Mouse (Mus musculus) frontal cortex, postnatal 36 days (tissue): ENCODE results near the gene Pdk3.

ENCODE experiments used
- DNase-seq, 2 experiments: peaks; one replicate each; pipeline ENCODE4 v3.0.0; 2022; ENCODE audit warnings: low spot score in 2 of 2

Gene Pdk3

DNA sequence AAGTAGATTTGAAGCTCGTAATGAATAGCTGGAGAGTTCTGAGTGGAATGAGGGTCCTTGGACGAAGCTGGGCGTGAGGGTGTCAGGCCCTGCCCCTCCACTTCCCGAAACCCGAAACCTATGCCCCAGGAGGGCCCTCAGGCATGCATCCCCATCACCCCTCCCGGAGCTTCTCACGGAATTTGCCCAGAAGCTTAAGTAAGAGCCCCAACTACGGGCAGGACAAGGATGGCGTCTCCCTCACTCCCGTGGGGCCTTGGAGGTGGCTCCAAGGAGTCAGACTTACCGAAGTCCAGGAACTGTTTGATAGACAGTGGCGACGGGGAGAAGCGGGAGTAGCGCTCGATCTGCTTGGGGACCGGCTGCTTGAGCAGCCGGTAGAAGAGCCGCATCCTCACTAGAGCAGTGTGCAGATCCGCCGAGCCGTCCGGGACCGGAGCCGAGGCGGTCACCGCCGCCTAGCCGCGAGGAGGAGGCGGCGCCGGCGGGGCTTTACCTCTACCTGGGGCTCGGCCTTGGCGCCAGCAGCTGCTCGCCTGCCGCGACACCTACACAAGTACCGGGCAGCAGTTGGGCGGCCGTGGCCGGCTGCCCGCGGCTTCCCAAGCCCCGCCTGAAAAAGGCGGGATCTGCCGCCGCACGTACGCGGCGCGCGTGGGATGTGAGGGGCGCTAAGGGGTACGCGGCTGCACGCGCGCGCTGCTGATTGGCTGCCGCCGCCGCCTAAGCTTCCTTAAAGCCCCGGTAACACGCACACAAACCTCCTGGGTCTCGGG lies at the start of gene Pdk3:
Pdk3 (minus strand) TSS at position 641 of the 776 bp plus-strand sequence.
- DNase-seq = peak; percentile 74 to 81

DNA sequence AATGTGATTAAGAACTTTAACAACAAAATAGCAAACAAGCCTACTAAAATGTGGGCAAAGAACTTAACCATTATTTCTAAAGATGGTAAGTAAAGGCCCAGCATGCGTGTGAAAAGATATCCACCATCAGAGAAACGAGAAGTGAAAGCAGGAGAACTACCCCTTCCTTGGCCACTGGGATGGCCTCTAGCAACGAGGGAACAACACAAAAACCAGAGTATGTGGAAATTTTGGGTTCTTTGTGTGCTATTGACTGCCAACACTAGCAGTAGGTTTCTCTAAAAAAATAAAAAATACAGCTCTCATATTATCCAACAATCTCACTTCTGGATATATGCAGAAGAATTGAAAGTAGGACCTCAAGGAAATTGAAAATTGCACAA lies 45.6 kb upstream of the Pdk3 start:
- DNase-seq = no peak

DNA sequence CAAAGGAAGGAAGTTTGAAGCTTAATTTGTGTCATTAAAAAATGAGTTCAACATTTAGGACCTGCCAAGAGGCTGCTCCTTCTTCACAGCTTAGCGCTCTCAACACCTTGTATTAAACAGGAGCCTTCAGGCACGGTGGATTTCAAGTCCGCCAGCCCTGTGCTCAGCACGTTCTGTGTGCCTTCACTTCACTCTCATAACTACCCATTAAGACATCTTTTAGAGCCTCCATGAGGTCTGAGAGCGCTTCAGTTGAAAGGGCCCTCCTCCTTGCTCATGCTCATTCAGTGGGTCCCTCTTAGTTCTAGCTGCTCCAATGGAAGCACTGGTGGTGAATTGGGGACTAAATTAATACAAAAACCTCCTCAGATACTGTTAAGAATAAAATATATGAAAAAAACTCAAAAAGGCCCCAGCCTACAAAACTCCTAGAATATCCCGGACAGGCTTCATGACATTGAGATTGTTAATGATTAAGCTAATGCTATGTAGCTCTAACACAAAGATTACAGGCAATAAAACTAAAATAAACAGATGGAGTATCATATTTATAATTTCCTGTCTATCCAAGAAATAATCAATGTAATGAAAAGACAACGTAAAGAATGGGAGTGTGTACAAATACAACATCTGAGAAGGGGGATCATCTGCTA lies 45.1 kb upstream of the Pdk3 start:
- DNase-seq = no peak

DNA sequence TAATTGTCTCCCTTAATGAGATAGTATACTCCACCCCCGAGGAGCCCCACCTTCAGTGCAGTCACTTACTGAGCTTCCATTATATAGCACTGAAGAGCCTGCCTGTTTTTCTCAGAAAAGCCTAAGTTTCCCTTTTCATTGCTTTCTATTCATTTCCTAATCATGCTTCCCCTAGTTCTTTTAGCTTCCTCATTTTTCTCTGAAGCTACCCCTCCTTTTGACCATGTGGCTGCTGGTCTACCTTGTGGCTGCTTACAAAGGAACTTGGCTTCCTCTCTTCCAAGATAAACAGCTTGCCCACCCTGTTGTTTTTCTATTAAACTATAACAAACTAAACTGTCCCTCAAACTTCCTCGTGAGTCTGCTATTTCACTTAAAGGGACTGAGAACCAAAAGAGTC lies 31.4 kb upstream of the Pdk3 start:
- no peak for DNase-seq

DNA sequence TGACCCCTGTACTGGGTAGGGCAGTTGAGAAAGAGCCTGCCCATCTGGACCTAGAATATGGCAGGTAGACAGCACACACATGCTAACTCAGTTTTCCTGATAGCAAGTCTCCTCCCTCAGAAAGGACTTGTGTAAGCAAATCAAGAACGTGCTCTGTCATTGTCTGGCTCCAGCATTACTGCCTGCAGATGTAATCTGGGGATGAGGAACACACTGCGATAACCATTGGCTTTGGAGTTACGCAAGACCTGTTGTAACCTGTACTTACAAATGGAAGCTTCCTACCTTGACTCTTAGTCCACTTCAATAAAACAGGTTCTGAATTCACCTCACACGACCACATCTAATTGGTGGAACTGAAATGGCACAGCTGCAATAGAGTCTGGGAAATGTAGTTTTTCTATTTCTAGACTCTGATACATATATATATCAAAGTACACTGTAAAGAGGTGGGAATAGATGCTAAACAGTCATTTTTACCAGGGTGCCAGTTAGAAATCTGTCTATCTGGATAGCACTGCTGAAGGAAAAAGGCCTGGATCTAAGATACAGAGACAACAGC lies 30.6 kb upstream of the Pdk3 start:
- DNase-seq = peak in 1 of 2 experiments; percentile 0

DNA sequence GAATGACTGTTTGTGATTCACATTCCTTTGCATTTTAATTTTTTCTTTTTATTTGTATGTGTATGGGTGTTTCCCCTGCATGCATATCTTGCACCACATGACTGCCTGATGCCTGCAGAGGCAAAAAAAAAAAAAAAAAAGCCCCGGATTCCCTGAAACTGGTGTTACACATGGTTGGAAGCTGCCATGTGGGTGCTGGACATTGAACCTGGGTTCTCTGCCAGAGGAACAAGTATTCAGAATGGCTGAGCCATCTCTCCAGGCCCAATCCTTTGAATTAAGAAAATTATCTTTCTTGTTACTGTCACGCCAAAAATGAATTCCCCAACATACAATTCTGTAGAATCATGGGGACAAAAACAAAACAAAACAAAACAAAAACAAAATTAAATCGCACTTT lies 25.8 kb upstream of the Pdk3 start:
- DNase-seq = no peak

DNA sequence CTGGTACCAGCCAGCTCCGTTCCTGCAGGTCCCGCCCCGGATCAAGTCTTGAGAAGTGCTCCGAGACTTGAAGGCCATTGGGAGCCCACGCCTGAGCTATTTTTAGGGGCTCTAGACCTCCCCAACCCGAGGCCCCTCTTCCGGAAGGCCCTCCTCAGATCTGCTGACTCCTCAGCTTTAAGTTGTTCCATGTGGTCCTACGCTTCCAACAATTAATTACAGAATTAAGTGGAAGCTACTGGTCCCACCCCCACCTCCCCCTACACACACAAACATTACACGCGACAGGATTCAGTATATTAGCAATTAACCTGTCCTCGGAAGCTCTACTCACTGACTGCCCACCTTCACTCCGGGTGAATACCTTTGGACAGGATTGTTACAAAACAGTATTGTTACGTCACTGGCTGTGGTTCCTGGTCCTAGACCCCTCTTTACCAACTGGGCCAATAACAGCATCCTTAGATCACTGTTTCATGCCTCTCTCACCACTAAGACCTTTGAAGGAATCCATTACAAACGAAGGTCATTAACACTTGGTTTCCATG lies 410 bp upstream of the Pdk3 start:
- DNase-seq = no peak

DNA sequence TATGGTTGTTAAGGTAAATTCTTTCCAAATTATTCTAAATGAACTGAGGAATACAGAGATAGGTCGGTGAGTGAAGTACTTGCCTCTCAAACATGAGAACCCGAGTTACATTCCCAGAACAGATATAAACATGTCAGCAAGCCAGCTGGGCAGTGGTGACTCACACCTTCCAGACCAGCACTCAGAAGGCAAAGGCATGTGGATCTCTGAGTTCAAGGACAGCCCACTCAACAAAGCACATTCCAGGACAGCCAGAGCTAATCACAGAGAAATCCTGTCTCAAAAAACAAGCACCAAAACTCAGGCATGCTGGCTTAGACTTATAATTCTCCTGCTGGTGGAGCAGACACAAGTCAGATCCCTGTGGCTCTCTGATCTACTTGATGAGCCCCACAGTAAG lies 6.2 kb downstream of the Pdk3 start:
- DNase-seq = no peak

DNA sequence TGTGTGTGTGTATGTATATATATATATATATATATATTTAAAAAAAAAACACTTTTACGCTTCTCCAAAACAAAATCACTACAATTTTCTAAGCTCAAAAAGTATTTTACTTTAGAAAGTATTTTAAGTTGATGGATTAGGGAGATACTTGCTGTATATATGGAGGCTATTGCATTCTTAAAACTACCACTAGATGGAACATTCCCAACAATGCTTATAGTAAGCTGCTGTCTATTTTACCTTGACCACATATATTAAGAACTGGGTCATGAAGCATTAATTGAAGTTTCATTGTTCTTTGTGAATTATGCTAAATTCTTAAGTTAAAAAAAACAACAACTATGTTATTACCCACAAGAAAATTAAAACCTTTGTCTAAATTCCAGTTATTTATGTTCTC lies 24.0 kb downstream of the Pdk3 start:
- DNase-seq = no peak

DNA sequence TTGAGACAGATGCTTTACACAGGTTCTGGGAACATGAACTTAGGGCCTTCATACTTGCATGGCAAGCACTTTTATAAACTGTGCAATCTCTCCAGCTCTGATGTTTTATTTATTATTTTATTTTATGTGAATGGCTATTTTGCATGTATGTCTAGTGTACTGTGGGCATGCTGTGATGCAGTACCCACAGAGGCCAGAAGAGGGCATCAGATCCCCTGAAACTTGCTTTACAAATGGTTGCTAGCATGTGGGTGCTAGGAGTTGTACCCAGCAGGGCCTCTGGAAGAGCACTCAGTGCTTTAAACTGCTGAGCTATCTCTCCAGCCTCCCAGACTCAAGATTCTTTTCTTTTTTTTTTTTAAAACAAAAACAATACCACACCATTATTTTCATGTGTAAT lies 38.8 kb downstream of the Pdk3 start:
- DNase-seq = peak in 1 of 2 experiments; percentile 22

DNA sequence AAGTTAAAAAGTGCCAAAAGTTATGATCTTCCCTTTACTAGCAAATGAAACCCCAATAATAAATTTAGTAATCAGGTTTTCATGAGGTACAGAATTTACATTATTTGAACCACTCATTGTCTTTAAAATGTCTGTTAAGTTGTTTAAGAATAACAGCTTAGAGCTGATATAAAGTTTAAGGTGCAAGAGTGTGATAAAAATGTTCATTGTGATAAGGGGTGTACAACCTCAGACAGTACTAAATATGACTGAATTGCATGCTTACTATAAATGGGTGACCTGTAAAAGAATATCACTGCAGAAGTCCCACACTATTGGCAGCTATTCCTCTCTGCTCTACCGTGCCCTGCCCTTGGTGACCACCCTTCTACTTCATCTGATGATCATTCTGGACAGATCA lies 42.4 kb downstream of the Pdk3 start:
- DNase-seq = no peak

DNA sequence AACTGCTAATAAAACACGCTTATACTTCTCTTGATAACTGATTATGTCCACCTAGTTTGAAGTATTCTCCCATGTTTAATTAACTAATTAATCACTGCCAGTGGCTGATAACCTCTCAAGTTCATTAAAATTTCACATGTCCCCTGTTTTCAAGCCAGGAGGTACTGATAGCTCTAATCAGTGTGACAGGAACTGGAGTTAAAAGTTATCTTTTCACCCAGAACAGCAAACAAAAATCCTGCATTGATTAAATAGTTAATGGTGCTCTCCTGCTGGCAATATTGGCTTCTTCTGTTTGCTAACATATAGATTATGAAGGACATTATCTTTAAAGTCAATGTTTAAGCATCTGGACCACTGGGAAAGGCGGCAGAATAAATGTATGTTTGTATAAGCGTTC lies 71.2 kb downstream of the Pdk3 start:
- no peak for DNase-seq

DNA sequence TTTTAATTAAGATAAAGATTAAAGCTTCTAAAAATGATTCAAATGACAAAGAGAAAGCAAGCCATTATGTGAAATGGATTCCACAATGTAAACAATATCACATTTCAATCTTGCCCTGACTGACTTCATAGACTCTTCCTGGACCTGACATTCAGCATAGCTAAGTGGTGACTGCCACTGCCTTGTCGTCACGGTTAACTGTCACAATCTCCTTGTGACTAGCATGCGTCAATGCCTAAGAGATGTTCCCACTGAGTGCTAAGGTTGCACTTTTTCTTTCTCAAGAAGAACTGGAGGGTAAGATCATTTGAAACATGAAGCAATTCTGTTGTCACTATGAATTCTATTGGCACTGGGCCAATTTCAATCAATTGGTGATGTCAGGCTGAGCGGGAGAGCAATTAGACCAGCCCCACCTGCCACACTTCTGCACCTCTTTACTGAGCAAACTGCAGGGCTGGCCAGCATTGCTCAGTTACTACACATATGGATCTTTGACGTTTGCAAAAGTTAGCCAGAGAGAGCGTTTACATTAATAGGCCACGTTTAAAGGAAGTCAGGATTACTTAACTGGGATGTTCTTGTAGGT lies 75.0 kb downstream of the Pdk3 start:
- no peak for DNase-seq

DNA sequence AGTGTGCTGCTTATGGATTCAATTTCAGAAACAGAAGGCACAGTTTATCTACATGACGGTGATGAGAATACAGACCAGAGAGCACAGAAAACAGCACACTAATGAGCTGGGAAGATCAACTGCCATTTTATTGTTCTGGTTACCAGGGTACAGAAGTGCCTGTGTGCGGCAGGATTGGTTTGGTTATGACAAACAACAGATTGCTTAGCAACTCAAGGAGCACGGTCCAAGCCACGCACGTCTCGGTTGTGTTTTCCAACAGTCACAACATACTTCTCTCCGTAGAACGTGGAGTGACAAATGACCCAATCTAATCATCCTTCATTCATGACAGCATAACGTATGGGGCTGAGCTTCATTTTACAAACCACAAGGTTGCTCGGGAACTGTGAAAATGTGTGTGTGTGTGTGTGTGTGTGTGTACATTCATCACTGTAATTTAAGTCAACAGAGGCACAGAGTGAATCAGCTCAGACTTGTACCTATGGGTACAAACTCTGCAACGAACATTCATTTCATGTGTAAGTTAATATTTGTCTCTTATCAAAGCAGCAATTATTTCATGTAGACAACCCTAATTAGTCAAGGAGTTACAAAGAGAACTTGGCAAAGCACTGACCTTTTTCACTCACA lies 76.7 kb downstream of the Pdk3 start:
- DNase-seq = no peak

DNA sequence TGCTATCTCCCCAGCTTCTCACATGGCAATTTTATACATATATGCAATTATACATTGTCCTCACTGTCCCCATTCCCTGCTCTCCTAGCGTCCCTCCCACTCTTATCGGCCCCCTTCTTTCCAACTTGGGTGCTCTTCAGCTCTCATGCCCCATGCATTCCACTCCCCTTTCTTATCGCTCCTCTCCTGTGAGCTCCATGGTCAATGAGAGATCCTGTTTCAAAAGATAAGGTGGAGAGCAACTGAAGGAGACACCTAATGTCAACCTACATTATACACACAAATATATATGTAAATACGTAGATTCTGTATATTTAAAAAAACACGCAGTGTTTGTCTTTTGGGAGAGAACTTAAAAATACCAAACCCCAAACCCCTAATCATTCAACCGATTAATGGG lies 81.4 kb downstream of the Pdk3 start:
- DNase-seq = no peak

DNA sequence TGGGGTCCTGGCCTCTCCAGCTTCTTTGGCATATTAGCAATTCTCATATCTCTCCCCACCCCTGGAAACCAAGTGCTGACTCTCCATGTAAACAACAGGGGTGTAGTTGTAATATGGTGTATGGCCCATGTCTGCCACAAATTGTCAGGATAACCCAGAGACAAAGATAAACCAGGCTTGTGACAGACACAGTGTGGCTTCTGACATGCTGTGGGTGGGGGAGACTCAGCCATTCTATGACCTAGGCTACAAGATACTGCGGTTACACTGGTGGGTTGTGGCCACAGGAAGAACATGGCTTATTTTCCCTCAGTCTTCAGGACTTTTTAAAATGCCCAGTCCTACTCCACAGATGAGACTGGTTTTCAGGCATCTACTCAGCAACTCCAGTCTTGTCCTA lies 82.8 kb downstream of the Pdk3 start:
- DNase-seq = no peak

DNA sequence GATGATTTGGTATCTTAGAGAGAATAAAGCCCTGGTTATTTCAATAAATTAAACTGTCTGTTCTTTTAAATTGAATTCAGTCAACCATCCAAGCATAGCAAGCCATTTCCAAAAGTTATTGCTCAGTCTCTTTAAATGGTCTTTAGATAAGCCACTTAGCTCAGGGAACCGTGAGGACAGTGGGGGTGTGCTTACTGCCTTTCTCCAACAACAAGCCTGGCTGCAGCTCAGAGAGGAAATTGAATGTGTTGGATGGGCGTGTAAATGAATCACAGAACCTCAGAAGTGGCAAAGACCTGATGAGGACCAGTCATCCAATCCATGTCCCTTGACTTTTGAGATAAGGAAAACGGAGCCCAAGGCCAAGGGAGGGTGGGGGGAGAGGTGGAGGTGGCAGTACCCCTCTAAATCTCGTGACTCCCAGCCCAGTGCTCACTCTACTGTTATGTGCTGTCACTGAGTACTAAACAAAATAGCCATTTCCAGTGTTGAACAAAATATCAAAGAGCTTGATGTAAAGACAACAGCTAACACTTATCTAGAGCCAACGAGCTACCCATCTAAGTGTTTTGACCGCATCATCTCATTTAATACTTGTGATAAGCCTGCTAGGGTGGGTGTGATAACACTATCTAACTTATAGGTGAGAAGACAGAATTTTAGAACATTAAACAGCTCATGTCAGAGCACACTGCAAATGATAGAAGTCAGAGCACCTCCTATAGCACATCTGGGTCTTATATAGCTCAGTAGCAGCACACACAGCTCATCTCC lies 98.8 kb downstream of the Pdk3 start:
- no peak for DNase-seq

DNA sequence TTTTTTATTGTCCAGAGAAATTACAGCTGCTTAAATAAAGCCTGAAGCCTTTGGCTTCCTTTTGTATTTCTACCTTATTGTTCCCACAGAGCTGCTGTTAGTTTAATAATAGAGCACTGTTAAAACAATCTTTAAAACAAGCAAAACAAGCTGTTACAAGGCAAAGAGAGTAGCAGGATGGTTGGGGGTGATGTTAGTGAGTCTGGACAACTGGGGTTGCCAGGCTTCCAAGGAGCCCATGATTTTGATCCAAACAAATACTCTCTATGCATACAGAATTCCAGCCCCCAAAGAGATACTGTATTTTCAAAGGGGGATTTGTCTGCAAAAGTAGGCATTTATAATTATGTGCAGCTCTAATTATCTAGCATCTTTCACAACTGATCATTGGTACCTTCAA lies 99.6 kb downstream of the Pdk3 start:
- no peak for DNase-seq

DNA sequence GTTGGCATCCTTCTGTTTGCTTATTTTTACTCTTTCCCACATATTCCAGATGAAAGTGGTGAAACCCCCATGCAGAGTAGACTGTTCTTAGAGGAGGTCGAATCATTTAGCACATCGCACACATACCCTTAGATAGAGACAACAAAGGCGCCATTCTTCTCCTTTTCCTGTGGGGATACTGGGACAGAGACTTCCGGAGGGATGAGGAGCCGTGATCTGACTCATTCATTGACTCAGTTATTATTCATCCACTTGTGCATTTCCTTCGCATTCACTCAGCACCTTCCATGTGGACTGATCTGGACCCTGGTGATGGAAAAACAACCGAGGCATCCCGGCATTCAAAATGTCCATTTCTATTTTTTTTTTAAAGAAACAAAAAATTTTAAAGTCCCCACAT lies 101.1 kb downstream of the Pdk3 start:
- DNase-seq = no peak

DNA sequence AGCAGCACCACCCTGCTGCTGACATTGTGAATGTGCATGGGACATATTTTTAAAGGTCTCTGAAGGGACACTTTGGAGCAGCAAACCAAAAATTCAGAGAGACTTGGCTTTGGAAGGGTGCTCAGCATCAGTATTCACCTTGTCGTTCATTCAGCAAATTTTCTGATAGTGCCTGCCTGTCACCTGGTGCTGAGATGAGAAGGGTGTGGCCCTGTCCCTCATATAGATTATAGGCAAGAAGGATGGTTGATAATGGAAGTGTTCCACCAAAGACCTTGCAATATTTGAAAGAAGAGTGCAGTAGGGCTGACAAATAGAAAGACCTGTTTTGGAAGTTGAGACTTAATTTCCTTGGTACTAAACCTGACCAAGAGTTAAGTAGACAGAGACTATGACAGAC lies 102.5 kb downstream of the Pdk3 start:
- no peak for DNase-seq
